Mouse (Mus musculus) kidney, adult 18-20 months (tissue): Measurements from ENCODE around the gene Map6d1.
A peak's percentile ranks its signal among the peaks of the same experiment; 100 is the strongest.

Experiments used
- DNase-seq: peaks from one replicate; pipeline ENCODE4 v3.0.0; 2021

The Map6d1 gene

DNA sequence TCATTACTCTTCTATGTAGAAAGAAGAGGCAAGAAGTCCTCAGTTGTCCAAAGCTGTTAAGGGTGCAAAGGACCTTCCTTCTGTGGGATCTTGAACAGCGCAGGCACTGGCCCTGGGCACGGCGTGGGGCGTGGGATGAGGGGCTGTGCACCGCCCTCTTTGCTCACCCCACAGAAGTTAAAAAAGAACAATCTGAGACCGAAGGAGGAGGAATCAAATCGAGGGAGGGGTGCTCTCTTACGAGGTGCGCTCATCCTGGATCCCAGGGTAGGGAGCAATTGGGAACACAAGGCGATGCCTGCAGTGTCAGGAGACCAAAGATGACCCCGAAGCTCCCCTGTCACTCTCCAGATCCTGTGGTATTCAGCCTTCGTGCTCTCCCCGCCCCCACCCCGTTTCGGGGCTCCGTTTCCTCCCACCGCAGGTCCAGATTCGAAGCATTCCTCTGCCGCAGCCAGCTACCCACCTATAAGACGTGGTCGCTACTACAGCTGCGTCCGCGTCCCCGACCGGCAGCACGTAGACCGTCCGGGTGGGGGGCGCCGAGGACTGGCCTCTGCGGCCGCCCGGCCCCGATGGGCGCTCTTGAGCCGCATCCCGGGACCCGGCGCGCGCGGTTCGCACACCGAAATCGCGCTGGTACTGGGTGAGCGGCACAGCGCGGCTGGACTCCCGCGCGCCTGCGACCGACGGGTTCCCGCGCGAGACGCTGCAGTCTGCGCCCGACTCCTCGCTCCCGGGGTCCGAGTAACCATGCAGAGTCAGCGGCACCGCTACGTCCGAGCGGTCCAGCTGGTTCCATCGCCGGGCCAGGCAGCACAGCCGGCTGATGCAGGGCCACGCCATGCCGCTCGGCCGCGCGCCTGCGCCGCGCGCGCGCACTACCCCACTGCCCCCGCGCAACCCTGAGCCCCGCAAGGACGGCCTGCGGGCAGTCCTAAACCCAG, at the start of gene Map6d1:
Map6d1 (minus strand) TSS at position 891 of the 947 bp plus-strand sequence.
- DNase-seq = peak; percentile 32

DNA sequence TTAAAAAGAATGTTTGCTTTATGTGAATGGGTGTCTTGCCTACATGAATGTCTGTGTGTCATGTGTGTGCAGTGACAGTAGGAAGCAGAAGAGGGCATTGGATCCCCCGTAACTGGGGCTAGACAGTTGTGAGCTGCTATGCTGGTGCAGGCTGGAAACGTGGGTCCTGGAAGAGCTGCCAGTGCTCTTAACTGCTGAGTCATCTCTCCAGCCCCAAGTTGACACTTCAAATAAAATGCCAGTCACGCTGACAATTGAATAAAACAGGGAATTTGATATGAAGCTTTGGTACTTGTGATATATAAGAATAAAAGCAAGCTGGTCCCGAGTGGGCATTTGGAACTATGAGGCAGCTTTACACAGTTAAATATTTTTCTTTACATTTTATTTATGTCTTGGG, 39.1 kb upstream of the Map6d1 start:
- DNase-seq = no peak

DNA sequence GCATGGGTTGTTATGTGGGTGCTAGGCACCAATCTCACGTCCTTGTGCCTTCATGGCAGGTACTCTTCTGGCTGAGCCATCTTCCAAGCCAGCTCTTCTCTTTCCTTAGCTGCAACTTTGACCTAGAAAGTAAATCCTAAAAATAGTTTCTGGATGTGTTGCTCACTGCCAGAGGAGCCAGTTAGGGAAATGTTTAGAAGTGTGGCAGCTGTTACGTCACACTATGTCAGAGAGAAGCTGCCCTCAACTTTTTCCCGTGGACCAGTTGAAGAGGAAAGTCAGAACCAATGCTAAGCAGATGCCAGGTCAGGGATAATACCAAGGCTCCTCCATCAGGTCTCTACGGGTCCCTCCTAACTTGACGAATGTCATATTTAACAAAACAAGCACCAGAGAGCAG, 38.2 kb upstream of the Map6d1 start:
- no peak for DNase-seq

DNA sequence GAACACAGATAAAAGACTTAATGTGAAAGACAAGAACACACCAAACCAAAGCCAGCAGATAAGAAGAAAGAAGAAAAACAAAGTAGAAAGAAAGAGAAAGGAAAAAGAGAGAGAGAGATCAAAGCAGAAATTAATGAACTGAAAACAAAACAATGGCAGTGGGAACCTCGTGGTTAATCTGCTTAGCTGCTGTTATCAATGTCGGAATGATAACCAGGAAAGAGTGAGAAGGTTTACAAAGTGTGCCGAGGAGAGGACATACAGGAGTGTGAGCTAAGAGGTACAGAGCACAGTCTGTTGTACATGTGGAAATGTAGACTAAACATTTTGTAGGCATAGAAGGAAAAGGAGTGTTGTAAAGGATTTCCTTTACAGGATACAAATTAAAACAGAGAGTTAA, 31.8 kb upstream of the Map6d1 start:
- DNase-seq = no peak

DNA sequence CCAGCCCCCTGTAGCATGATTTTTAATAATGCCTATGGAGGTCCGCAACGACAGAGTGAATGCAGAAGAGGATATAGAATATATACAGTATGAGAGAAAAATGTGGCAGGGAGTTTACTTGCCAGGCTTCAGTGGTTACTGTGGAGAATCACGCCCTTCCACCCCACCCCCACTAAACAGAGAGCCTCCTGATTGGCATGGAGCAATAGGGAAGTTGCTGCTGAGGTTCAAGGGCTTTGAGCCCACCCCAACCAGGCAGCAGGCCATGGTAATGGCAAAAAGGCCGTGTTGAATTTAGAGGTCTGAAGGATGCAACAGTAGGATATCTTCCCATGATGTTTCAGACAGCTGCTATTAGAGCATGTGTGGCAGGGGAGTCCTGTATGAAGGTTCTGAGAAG, 30.2 kb upstream of the Map6d1 start:
- DNase-seq = no peak

DNA sequence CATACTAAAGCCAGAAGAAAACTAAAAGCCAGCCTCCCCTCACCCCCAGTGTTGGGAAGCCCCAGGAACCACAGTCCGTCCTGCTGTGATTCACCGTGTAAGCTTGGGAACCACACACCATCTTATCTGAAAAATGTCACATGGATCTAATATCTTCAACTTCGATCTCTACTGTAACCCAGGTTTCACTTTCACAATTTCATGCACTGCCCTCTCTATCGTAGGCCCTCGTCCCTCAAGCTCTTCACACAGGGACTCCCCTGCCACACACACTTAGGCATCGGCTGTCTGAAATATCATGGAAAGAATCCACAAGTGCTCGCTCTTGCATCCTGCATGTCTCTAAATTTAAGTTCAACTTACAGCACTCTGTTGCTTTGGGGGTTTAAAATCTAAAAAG, 23.9 kb upstream of the Map6d1 start:
- no peak for DNase-seq

DNA sequence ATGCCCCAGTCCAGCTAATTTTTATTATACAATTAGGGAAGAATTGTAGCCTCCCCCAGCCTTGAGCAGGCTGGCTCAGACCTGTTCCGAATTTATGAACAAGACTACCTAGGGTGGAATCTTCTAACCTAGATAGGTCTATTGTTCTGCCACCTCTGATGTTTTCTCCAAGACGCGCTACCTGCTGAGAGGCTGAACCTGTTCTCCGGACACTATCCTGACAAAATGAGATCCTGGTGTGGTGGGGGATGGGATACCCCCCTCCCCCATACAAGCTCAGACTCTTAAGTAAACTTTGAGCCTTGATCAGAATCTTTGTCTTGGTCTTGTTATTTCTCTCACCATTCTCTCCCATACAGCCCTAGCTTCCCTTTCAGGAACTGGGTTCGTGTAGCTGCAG, 16.8 kb upstream of the Map6d1 start:
- no peak for DNase-seq

DNA sequence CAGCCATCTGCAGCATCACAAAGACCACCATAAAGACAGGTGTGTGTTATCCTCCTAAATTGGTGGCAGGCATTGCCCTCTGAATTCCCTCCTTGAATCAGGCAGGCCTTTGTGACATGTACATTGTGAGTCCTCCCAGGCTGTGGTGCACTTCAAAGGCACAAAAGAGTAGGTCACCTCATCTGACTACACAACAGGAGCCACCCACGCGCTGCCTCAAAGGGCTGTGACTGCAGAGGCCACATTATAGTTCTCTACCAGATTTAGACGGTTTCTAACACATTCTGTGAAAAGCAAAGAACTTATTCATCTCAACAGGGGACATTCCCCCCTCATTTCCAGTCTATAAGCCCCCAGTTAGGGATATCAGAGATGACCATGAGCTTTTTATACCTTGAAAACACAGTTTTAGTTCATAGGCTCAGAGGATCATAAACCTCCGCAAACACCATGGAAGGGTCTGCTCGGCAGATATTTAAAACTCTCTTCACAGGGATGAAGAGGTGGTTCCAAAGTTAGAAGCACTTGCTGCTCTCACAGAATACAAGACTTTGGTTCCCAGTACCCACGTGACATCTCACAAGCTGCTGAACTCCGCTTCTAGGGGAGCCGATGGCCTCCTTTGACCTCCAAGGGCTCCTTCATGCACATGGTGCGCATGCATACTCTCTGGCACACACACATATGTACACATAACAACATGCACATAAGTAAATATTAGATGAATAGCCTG, 7.5 kb upstream of the Map6d1 start:
- no peak for DNase-seq

DNA sequence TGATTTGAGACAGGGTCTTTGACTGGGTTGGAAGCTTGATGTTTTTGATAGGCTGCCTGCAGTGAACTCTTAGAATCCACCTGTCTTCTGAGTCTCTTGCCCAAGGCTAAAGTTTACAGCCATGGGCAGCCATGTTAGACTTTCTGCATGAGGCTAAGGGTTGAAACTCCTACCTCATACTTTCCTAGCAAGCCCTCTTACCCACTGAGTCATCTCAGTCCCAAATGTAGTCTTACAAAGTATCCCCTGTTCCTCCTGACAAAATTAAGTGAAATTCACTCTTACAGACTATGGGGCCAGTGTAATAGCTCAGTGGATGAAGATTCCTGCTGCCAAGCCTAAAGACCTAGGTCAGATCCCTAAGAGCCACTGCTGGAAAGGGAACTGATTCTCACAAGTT, 5.9 kb upstream of the Map6d1 start:
- DNase-seq = no peak

DNA sequence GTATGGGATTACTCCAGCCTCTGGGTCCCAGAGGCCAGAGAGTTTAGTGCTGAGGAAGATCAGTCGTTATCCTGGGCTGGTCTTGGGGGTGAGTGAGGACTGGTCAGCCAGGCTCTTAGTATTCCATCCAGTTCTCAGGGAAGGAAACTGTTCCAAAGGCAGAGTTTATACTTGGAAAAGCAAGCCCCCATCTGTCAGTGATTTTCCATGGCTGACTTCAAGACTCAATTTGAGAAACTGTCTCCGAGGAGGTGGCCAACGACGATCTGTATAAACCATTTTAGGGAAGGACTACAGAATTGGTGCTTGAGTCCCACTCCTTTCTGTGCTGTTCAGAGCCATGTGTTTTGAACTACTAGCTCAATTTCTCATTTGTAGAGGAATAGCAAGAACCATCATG, 2.5 kb downstream of the Map6d1 start:
- no peak for DNase-seq

DNA sequence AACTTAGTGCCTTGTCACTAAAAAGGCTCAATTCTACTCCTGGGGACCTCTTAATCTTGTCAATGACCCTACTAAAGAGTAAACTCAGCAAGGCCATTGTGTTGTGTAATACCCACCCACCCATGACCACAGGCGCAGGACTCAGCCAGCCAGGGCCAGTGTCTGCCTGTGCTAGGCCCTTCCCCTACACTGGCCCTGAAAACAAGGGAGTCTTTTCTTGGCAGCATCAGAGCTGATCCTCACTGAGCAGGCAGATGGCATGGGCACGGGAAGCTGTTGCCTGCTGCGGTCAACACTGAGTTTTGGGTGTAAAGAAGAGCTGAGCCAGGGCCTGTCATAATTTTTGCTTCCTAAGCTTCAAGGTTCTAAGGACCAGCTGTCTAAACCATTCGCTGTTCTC, 3.7 kb downstream of the Map6d1 start:
- no peak for DNase-seq

DNA sequence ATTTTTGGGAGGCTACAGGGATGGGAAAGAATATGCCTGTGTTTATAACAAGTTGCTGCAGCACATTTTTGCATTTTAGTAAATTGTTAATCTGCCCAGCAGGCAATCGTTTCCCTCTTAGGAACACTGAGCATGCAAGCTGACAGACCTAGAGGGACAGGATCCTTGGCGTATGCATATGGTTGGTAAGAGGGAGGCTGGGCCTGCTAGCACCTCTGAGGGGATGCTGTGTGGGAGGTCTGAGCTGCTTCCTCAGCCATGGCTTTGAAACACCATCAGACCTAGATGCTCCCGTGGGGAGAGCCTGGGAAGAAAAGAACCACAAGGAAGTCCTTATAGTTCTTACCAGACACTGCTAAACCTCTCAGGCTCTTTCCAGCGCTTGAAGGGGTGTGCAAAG, 6.8 kb downstream of the Map6d1 start:
- no peak for DNase-seq

DNA sequence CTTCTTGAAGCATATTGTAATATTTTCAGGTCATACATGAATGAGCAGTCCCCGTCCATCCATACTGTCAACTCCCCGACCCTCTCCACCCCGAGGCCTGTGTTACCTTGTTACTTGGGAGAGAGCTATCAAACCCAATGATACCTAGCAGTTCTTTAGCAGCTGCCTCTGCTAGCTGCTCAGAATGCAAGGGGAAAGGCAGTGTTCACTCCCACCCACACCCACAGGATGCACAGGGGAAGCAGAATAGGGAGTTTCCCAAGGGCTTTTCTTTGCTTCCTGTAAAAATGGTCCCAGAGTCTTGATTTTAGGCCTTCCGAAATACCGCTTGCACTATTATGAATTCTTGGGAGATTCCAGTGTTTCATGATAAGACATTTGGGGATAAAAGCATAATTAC, 13.0 kb downstream of the Map6d1 start:
- DNase-seq = no peak

DNA sequence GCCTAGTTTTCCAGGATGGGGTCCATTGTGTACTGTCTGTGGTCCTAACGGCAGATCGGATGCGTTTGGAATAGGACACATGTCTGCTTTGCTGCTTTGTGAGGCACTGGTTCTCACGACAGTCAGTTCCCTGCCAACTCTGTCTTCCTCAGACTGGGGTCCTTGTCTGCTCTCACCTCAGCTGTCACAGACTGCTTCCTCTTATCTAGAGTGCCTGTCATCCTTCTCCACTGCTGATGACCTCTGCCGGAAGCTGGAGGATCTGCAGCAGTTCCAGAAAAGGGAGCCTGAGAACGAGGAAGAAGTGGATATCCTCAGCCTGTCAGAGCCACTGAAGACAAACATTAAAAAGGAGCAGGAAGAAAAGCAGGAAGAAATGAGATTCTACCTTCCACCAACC, 13.7 kb downstream of the Map6d1 start:
- DNase-seq = no peak

DNA sequence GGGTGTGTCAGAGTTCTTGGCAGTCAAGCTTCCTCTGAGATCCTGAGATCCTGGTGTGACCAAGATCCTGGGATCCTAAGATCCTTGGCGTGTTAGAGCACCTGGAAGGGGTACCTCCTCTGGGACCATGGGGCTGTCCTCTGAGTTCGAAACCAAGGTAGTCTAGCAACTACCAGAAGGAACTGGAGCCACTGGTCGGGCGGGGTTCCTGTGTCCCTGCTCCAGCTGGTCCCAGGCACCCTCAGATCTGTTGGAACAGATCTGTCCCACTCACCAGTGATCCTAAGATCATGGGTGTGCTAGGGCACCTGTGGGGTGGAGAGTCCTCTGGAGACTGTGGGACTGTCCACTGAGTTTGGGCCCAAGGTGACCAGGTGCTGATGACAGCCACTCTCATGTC, 14.5 kb downstream of the Map6d1 start:
- no peak for DNase-seq

DNA sequence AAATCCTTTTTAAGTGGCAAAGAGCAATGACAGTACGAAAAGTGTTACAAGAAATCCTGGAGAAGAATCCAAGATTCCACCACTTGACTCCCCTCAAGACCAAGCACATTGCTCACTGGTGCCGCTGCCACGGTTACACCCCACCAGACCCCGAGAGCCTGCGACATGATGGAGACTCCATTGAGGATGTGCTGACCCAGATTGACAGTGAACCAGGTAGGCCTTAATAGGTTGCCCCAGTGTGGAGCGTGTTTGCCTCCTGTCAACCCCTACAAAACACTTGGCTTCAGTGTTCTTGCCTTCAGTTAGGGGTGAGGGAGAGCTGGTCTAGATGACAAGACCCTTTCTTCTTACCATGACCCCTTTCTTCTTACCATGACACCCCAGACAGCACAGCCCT, 18.4 kb downstream of the Map6d1 start:
- no peak for DNase-seq

DNA sequence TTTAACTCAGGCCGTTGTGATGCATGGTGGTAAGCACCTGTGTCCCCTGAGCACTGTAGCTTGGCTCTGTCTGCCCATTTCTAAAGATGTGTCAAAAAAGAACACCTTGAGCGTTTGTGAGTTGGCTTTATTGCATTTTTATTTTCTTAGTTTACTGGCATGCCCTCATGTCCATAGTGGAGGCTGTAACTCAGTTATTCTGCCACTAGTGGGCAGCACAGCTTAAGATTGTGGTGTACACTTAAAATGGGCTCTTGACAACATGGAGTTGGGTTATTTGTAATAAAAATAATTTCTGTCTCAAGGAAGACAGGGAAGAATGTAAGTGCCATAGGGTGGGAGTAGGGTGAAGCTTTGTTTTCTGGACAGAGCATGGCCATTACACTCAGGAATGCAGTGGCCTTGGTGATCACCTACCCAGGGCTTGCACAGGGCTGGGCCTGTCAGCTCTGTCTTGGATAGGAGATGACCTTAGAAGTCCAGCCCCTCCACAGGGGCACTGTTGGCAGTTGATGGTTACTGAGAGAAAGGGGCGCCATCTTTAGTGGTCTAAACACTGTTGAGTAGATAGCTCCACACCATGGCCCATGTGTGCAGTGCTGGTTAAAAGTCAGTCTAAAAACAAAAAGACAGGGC, 27.4 kb downstream of the Map6d1 start:
- DNase-seq = peak; percentile 46

DNA sequence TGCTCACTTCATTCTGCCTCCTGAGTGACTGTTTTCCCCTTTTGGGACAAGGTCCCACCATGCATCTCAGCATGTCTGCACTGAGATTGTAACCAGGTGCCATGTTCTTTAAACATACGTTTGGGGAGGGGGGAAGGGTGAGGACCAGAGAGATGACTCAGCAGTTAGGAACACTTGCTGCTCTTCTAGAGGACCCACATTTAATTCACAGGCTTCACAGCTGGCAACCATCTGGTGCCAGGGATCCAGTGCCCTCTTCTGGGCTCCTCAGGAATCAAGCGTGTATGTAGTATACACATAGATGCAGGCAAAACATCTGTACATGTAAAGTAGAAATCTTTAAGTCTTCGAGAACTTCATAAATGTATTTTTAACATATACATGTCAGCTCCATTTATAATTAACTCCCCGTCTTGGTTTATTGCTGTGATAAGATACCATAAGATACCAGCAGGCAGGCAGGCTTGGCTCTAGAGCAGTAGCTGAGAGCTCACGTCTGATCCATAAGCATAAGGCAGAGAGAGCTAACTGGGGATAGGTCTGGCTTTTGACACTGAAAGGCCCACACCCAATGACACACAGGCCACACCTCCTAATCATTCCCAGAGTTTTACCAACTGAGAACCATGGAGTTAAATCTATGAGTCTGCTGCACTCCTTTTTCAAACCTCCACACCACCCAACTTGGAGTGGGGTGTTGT, 41.5 kb downstream of the Map6d1 start:
- DNase-seq = no peak

DNA sequence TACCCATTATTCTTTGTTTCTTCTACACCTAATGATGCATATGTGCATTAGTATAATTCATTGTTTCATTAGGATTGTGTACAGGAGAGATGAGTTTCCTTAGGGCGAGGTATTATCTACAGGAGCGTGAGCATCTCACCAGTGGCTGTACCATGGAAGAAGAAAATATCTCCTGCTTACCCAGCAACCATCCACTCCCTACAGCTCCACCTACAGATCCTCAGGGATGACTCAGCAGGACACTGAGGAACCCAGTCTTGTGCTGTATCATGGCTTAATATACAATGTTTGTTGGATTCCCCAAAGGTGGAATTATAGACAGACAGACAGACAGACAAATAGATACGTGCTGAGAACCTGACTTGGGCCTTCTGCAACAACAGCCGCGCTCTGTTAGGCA, 44.2 kb downstream of the Map6d1 start:
- DNase-seq = no peak

DNA sequence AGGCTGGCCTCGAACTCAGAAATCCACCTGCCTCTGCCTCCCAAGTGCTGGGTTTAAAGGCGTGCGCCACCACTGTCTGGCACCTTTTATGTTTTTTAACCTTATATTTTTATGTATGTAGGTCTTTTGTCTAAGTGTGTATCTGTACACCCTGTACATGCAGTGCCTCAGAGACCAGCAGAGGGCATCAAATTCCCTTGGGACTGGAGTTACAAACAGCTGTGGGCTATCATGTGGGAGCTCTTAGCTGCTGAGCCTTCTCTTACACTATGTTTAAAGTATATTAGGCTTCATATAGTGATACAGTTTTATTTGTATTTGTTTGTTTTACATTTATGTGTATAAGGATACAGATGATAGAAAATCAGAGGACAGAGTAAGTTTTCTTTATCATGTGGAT, 45.6 kb downstream of the Map6d1 start:
- DNase-seq = peak; percentile 30

DNA sequence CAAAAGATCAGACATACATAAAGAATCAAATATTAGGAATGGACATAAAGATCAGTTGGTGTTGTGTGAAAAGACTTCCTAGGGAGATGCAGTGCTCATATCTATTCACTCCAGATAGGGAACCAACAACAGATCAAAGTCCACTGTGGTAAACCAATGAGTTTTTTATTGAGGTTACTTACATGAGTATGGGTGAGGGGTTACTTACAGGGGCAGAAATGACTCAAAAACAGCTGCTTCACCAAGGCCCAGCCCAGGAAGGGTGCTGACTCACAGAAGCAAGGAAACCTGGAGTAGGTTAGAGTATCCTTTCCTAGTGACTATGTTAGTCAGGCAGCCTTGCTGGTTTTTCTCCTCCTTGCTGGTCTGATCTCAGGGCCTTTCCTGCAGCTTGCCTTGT, 49.1 kb downstream of the Map6d1 start:
- no peak for DNase-seq

DNA sequence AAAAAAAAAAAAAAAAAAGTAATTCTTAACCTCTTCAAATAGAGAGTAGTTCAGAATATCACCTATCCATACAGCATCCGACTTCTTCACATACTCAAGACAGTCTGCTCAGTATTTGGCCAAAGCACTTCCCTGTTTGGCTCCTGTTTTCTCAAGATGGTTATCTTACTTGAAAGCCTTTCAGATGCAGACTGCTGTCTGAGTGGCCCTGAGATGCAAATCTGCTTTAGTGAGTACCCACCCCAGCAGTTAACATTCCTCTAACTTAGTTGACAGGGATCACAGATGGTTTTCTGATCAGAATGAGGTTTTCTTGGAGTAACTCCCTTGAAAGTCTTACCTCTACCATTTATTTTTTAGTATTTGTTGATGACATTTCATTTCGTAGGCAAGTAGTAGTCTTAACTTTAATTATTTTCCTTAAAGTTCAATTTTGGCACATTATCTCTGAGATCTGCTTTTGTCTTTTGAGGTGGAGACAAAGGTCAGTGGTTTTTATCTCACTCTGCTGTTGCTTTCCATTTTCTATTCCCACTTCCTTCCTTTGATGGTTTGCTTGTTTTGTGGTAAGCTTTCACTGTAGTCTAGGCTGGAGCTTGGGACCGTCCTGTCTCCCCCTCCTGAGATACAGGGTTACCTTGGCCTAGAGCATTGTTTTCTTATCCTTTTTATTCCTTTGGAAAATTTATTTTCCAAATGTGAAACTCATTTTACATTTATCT, 49.8 kb downstream of the Map6d1 start:
- DNase-seq = no peak

DNA sequence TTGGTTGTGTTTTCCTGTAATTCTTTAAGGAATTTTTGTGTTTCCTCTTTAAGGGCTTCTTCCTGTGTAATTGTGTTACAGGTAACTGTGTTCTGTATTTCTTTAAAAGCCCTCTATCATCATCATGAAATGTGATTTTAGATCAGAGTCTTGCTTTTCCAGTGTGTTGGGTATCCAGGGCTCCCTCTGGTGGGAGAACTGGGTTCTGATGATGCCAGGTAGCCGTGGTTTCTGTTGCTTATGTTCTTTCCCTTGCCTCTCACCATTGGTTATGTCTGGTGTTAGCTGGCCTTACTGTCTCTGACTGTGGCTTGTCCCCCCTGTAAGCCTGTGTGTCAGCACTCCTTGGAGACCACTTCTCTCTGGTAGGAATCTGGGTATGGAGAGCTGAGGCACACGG, 55.8 kb downstream of the Map6d1 start:
- peak; percentile 27 for DNase-seq
